Mouse (Mus musculus): ENCODE results near the gene Apol7a. TPM values are rescaled to one million over a fixed set of nuclear protein-coding genes. Genes with fewer than 3 reads are reported as not detected.
"Not testable (repeated sequence)": the region's sequence is repeated elsewhere in the genome, so short reads cannot be mapped to it uniquely, and the experiment has no call there.

Apol7a gene
- not detected for polyA plus RNA-seq (2017; shearing (Covaris generic))

GRCm38 (mm10) chr15:77399027-77399426 is at the start of gene Apol7a:
Apol7a (minus strand) TSS chr15:77399110.
- not testable (repeated sequence) for ATAC-seq

- peak; percentile 47 for ATAC-seq
Measured at GRCm38 (mm10) chr15:77447392-77447791, 48.5 kb upstream of the Apol7a start, which contains the start of gene Apol7b. Apol7b (minus strand) TSS chr15:77447492.

- not testable (repeated sequence) for ATAC-seq
Measured at GRCm38 (mm10) chr15:77445668-77446067, 46.8 kb upstream of the Apol7a start.

DNA sequence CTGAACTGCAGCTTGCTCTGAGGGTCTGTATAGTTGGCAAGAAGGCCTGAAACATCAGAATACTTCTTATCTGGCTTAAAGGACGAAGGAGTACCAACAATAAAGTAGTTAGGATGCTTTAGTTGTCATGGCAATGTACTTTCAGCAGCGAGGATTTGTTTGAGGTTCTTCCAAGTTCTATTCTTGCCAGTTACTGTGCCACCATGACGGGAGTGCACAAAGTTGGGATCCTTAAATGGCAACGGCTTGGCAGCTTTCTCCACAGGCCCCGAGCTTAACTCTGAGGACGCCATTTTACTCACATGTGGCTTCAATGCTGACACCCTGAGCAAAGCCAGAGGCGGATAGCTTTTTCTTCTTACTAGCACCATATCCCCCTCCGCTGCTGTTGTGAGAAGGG is 45.8 kb upstream of the Apol7a start:
- not testable (repeated sequence) for ATAC-seq

DNA sequence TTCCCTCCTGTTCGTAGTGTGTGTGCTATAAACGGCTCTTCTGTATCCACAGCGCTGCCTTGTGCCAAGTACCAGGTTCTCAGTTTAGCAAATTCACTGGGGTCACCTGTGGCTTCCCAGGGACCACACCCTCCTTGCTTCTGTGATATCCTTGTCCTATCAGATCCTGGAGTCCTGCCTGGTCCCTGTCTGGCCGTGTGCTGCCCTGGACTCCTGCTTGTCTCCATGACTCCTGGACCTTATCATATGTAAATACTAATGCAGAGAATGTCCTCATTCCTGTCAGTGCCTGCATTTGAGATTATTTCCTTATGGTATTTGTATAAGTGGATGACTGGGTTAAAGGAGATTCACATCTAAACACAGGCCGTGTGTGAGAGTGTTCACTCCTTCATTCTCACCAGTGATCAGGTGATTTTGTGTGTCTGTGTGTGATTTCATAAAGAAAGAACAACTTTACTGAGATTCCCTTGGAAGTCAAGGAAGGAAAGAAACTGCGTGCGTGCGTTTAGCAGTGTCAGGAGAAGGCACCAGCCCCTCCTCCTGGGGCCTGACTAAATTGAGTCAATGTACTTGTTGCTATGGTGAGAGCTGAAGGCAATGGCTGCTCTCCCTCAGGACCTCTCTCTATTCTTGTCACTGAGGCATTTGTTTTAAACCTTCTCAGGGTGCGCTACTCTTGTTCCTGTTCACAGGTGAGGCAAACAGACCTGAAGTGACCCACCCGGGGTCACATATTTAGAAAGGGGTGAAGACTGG is 30.0 kb upstream of the Apol7a start:
- ATAC-seq: not testable (repeated sequence)

DNA sequence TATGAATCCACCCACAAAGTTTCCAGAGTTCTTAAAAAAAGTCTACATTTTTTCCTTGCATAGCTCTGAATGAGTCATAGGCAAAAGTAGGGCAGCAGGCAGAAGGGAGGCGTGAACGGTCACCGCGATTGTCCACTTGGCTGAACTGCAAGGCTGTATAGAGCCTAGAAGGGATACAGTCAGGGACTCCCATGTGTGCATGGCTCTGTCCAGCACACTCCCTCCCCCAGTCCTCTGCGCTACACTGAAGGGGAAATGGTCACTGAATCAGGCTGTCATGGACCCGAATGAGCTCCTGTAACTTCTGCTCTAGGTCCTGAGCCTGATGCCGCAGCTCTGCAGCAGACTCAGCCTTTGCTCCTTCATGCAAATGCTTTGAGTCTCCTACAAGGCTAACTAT is 24.0 kb upstream of the Apol7a start:
- ATAC-seq: not testable (repeated sequence)

- ATAC-seq: peak; percentile 75
Measured at GRCm38 (mm10) chr15:77419657-77420056, 20.7 kb upstream of the Apol7a start.

DNA sequence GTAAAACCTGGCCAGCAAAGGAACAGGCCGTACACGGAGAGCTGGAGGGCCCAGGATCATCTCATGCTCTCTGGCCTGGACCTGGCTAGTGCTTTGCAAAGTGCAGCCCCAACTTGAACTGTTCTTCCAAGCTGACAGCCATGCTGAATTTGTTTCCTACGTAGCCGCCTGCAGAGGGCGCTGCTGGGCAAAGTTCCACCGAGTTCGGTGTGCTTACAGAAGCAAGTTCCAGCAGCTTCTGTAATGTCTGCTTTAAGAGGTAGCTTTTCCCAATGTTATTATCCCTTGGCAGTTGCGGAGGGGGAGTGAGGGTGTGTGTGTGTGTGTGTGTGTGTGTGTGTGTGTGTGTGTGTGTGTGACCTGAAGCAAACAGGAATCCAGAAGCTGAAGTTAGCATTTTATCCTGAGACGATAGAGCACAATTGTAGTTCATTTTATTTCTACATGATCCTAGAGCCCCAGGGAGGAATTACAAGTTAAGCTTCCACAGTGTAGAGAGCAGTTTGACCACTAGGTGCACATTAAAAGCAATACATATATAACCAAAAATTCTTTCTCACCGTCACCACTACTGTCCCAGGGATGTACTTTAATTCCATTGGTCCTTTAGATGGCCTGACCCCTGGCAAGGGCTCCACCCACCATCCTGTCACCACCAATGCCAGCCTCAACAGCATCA is 17.9 kb upstream of the Apol7a start:
- peak; percentile 32 for ATAC-seq

DNA sequence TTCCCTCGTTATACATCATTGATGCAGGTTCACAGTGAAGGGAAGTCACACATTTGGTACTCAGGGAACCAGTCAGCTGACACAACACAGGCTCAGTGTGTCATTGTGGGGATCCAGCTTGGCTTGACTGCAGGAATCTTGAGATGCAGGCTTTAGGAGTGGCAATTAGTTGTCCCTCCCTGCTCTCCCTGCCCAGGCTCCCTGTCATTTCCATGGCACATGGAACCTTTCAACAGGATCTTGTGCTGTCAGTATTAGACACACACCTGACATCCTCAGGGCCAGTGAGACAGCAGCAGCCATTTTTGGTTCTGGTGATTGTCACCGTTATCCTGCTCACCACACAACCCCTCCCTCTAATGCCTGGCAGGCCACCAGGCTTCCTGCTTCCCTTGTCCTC is 16.7 kb upstream of the Apol7a start:
- not testable (repeated sequence) for ATAC-seq

GRCm38 (mm10) chr15:77412695-77413094 is 13.8 kb upstream of the Apol7a start:
- ATAC-seq: peak; percentile 43

GRCm38 (mm10) chr15:77411035-77411434 is 12.1 kb upstream of the Apol7a start, which contains the start of gene Apol9a:
Apol9a (minus strand) TSS chr15:77411135.
- ATAC-seq: not testable (repeated sequence)

GRCm38 (mm10) chr15:77406370-77406769 is 7.5 kb upstream of the Apol7a start:
- peak; percentile 99 for ATAC-seq

- ATAC-seq: not testable (repeated sequence)
Measured at GRCm38 (mm10) chr15:77397450-77398132, 1.3 kb downstream of the Apol7a start.

DNA sequence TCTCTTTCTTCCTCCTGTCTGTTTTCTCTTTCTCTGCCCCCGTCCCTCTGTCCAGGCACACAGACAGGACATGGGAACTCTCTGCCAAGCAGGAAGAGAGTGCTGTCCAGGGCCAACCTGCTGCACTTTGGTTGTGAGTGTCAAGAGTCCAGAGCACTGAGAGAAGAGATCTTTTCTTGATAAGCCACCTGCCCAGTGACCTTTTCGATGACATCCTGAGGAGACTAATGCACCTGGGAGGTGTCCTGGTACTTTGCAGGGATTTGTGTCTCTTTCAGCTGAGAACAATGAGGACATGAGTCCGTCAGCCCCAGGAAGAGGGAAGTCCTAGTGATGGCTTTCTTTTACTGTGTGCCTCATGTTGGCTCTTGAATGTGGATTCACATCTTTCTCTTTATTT is 5.1 kb downstream of the Apol7a start:
- not testable (repeated sequence) for ATAC-seq

- no peak for ATAC-seq
Measured at GRCm38 (mm10) chr15:77387462-77387861, 11.4 kb downstream of the Apol7a start.

DNA sequence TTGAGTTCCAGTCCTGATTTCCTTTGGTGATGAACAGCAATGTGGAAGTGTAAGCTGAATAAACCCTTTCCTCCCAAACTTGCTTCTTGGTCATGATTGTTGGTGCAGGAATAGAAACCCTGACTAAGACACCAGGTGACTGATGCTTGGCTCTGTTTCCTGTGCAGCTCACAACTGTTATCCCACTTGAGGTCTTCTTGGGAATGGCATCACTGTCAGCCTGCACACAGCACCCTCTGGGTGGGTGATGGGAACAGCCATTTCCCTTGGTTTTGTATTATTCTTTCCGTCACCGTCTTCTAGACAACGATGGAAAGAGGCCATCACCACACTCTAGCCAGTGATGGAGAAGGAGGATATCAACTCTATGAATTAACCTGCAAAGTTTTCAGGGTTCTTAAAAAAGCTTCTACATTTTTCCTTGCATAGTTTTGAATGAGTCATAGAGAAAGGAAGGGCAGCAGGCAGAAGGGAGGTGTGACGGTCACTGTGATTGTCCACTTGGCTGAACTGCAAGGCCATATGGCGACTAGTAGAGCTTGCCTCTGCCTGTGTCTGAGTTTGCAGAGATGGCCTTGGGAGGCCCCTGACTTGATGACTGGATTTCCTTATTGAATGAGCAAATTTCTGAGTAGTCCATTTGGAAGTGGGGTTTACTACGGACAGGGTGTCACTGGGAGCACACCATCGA is 14.4 kb downstream of the Apol7a start:
- ATAC-seq: no peak

DNA sequence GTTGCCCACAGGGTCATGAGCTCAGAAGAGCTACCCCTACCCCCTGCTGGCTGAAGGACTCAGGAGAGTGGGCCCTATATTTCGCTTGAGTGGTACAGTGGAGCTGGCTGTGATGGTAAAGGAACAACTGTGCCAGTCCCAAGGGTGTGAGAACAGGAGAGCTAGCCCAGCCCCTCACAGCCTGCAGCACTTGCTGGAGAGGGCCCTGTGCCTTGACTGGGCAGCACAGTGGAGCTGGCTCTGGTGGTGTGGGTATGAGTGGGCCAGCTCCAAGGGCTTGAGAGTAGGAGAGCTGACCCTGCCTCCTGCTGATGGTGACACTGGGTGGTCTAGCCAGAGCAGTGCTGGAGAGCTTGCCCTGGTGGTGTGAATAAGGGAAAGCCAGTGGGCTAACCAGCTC is 16.0 kb downstream of the Apol7a start:
- ATAC-seq: no peak

- ATAC-seq: no peak
Measured at GRCm38 (mm10) chr15:77382271-77382850, 16.5 kb downstream of the Apol7a start.

- no peak for ATAC-seq
Measured at GRCm38 (mm10) chr15:77381481-77381880, 17.4 kb downstream of the Apol7a start.

- no peak for ATAC-seq
Measured at GRCm38 (mm10) chr15:77379921-77380320, 19.0 kb downstream of the Apol7a start.

- no peak for ATAC-seq
Measured at GRCm38 (mm10) chr15:77377419-77377818, 21.5 kb downstream of the Apol7a start.

GRCm38 (mm10) chr15:77376920-77377319 is 22.0 kb downstream of the Apol7a start:
- no peak for ATAC-seq
